Mouse (Mus musculus) myocyte (in vitro differentiated cells): ENCODE data around the gene Prps1l1.

Source experiments
- MYOD1 ChIP-seq, 3 experiments: IDR thresholded peaks; one replicate each; pipeline ENCODE4 v1.6.1; 2011; ENCODE audit warnings: control low read depth in 2 of 3, low read depth in 2 of 3, mild to moderate bottlenecking in 2 of 3, moderate library complexity in 1 of 3; ENCODE audit not compliant: insufficient read length in 2 of 3, control insufficient read depth in 1 of 3
- POLR2A ChIP-seq: IDR thresholded peaks from one replicate; pipeline ENCODE4 v1.6.1; 2011; ENCODE audit warnings: low read depth, mild to moderate bottlenecking, control low read depth, moderate library complexity; ENCODE audit not compliant: insufficient read length
- TCF12 ChIP-seq: IDR thresholded peaks from one replicate; pipeline ENCODE4 v1.6.1; 2011; ENCODE audit warnings: mild to moderate bottlenecking, control low read depth; ENCODE audit not compliant: poor library complexity, insufficient read depth, severe bottlenecking

DNA sequence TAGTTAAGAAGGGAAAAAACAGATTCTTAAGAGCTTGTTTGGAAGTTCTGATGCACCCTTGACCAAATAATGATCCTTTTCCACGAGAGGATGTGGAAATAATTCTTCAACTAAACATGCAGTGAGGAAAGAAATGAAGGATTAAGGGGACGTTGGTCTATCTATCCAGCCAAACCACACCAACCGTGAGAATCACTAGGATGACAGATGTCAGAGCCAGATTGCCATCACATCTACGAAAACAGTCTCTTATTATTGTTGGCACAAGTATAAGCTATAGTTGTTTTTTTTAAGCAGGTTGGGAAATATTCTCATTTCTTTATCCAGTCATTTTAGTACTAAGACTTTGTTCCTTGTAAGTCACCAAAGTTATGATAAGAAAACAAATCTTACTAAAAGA lies 15.8 kb downstream of the Prps1l1 start:
- TF ChIP-seq POLR2A (no peak), MYOD1 (IDR thresholded peaks at IDR 0.05; ENCODE audit: control insufficient read depth in 1 of 3, insufficient read length in 2 of 3, low read depth in 2 of 3) (no peak), TCF12 (no peak)
